Mouse (Mus musculus) embryo, embryonic 9.5 days (tissue): Measurements from ENCODE around the gene Gm21915.

ENCODE experiments used
- DNase-seq: peaks from one replicate; pipeline ENCODE4 v3.0.0-alpha.2; 2017; ENCODE audit errors: extremely low spot score

The Gm21915 gene

GRCm38 (mm10) chr9:40670313-40670712 is at the start of gene Gm21915:
Gm21915 (plus strand) TSS chr9:40670613.
- no peak for DNase-seq

DNA sequence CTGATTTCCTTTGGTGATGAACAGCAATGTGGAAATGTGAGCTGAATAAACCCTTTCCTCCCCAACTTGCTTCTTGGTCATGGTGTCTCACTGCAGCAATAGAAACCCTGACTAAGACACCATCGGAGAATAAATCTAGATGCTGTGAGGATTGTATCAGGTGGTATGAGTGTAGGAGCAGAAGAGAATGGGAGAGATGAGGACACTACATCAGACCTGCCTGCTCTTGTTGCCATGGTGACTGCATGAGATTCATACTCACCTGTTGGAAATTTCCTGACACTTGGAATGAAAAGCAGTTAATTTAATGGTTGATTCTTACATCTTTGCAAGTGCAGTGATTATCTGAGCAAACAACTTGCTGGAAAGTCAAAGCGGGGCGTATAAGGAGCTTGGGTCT is 48.1 kb upstream of the Gm21915 start:
- DNase-seq = no peak

GRCm38 (mm10) chr9:40622793-40623192 is 47.6 kb upstream of the Gm21915 start:
- DNase-seq = no peak

DNA sequence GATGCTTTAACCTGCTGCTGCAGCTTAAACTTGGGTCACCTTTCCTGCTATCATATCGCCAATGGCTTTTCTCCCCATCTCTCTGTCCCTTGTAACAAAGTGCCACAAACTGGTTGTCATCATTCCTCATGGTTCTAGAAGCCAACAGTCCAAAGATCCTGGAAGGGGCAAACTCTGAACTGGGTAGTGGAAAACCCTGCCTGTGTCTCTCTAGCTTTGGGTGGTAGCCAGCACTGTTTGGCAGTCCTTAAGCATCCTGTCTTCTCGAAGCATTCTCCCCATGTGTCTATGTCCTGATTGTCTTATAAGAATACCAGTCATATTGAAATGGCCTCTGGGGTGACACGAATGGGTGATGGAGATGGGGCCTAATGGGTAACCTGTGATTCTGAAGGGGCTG is 45.1 kb upstream of the Gm21915 start:
- no peak for DNase-seq

DNA sequence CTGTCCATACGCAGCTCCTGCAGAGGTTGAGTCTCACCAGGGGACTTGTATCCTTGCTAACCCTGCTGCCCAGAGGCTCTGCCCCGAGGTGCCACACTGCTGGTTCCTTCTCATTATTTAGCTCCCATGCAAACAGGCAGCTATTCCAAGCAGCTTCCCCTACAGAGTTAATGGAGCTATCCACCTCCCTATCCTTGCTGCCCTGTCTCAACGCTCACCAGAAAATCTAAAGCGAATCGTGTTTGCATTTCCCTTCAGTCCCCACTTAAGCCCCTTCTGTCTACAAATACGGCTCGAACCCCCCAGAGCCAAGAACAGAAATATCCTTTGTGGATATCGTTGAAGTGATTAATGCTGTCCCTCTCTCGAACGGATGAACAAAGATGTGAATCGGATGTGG is 43.8 kb upstream of the Gm21915 start:
- no peak for DNase-seq

DNA sequence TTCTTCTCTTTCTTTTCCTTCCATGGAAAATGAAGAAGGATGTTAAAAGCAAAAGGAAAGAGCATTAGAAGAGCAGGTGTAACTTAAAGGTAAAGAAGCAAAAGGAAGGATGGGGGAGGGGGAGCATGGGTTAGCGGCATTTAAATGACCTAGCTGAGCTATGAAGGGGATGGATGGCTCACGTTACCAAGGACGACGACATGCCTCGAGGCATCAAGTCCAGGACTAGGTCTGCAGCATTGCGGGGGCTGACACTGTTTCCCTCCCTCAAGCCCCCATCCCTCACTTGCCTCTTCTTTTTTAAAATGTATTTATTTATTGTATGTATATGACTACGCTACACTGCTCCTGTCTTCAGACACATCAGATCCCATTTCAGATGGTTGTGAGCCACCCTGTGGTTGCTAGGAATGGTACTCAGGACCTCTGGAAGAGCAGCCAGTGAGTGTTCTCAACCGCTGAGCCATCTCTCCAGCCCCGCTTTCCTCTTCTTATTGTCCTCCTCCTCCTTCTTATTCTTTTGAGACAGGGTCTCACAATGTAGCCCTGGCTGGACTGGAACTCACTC is 43.2 kb upstream of the Gm21915 start:
- DNase-seq = no peak

DNA sequence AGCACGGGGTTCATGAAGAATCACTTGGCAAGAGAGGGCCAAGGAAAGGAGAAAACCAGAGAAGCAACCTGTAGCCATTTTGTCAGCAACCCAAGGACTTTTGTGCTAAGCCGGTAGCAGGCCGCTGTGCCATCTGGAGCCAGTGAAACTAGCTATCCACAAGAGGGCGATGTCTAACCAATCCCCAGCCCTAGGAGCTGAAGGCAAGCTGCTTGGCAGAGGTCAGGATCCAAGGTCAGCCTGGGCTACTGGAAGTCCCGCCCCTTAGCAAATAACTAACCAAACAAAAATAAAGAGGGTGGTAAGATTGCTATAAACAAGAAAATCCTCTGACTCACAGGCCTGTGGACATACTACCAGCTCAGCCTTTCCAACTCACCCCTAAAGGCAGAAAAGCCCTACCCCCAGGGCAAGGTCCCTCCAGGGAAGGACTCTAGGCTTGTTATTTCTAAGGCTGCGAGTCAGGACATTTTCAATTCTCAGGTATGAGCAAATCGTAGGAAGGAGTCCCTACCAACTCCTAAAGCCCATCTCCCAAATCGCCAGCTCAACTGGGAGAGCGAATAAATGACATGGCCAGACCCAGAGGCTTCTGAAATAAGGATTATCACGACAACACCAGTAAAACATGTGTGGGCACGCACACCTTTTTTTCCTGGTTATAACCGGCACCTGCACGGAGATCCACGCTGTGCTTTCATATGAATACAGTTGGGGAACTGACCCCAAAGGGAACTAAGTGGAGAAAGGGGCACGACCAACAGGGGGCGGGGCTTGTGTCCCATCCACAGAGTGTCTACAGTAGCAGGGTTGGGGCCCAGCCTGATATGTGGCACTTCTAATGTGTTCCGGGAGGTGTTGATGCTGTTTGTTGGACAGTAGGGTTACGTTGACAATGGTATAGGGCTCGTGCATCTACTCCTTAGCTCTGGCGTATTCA is 42.0 kb upstream of the Gm21915 start:
- peak; percentile 72 for DNase-seq

DNA sequence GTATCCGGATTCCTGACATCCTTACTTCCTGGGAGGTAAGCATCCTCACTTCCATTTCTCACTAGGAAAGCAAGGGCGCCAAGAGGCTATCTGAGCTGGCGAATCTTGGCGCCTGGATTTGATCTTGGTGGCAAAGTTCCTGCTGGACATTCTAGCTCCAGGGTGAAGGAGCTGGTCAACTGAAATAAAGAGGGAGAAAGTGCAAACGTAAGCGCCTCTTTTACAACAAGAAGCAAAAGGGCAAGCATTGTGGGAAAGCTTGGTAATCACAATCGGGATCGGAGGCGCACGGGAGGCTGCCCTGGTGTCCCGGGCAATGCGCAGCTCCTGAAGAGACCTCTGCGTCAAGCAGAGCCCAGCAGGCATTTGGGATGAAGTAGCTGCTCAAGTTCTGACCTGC is 41.0 kb upstream of the Gm21915 start:
- DNase-seq = no peak

DNA sequence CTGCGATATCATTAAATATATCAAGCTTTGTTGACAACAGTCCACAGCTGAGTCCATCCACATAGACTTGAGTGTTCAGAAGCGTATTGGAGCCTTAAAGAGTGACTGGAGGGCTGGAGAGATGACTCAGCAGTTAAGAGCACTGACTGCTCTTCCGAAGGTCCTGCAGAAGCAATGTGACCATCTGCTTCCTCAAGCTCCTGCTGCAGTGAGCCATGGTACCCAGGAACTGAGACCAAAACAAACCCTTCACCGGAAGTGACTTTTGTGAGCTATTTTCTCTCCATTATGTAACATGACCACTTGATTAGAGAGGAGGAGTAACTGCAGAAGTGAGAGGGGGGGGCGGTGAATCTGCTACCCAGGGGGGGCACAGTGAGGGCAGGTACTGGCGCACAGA is 39.3 kb upstream of the Gm21915 start:
- no peak for DNase-seq

DNA sequence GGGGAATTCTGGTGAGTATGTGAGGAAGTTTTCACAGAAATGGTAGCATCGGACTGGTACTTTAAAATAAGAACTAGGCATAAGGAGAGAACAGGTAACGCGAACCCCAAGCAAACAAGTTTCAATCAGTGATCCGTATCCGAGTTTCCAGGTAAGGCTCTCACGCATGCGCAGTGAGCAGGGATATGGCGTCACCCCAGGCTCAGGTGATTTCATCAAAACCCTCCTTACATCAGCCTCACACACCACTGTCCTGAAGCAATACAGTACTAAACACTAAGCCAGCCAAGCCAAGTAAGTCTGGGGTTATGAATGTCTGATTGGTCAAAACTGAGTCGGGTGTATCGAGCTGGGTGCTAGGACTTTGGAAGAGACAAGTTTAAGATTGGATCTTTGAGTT is 38.9 kb upstream of the Gm21915 start:
- DNase-seq = no peak

DNA sequence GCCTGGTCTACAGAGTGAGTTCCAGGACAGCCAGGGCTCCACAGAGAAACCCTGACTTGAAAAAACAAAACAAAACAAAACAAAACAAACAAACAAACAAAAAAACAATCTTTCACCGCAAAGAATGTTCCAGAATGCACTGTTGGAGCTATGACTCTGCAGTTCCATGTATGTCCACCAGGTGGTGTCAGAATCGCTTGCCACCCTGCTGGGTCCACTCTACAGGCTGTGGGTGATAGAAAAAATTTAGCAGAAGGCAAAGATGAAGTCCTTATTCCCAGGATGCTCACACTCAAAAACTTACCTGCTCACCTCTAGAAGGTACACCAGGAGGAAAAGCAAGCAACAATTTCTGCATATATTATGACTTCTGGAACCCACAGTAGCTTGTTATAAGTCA is 34.4 kb upstream of the Gm21915 start:
- peak; percentile 42 for DNase-seq

DNA sequence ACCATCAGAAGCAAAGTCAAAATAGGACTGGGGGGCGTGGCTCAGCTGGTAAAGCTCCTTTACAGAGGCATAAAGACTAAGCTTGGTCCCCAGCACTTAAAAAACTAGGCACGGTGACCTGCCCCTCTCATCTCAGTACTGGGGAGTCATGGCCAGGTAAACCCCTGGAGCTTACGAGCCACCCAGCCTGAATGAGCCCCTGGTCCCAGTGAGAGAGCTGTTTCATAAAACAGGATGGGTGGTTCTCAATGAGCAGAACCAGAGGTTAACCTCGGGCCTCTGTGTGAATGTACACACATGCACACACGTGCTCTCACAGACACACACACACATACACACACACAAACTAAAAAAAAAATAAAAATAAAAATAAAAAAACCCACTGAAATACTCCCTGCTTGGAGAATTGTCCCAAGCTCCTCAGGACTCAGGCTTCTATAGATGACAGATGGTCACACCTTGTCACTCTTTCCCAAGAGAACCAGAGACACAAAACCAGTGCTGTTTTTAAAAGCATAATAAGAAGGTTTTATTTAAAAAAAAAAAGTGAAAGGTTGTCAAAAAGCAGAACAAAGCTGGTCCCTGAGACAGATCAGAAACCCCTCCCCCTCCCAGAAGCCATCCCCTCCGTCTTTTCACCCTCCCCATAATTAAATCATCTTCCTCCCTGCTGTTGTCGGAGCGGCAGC is 32.6 kb upstream of the Gm21915 start:
- DNase-seq = no peak

- DNase-seq = peak; percentile 83
Measured at GRCm38 (mm10) chr9:40638394-40639049, 31.9 kb upstream of the Gm21915 start.

GRCm38 (mm10) chr9:40639536-40640187 is 30.8 kb upstream of the Gm21915 start:
- no peak for DNase-seq

DNA sequence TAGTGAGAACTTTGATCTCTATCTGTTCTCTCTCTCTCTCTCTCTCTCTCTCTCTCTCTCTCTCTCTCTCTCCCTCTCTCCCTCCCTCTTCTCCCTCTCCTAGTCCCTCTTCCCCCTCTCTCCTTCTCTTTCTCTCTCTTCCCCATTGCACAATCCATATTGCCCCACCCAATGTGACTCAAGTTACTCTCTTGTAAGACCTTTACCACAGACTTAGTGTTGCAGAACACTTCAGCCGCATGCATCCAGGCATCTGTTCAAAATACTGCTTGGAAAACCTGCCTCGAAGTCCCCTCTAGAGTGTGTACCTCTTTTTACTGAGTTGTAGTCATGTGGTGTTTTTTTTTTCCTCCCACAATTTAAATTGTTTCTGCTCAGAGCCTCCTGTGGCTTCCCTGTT is 29.1 kb upstream of the Gm21915 start:
- no peak for DNase-seq

DNA sequence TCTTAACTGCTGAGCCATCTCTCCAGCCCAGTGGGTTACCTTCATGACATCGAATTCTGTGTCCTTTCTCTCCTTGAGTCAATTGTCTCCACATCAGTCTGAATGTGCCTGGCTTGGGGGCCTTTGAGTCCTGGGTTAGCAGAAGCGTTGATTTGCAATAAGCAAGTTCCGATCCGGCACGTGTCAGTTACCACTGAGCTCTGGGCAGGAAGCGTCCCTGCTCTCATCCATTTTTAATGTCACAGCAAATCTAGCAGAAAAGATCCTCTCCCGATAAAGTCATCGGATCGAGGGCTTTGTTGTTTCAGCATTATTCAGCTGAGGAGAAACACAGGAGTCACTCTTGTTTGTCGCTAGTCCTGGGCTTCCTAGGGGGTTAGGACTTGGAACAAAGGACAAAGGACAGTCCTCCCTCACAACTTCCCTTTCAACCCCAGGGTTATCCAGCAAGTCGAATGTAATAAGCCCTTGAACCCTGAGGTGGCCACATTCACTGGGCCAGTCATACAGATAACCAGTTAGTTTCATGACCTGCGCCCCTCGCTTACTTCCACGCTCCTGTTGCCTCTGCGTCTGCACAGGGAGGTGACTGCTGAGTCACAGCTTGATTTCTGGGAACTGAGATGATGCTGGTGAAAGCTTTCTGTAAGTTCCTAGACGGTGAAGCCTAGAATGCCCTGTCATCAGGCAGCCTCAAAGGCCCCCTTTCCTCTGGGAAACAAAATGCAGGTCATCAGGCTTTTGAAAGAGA is 27.8 kb upstream of the Gm21915 start:
- DNase-seq = no peak

DNA sequence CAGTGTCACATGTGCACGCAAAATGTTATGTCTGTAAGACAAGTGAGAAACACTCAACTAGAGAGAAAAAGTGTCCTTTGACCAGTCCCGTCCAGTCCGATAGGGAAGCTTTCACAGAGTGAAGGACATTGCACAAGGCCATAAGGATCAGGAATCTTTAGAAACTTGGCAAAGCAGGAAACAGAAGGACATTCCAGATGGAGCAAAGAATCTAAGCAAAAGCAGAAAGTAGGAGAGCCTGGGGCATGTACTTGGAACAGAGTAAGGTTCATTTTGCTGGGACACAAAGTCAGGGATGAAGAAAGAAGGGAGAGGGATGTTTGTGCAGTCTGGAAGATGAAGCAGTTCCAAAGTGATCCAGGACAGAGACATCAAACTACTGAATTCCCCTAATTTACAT is 21.0 kb upstream of the Gm21915 start:
- no peak for DNase-seq

- no peak for DNase-seq
Measured at GRCm38 (mm10) chr9:40649983-40650382, 20.4 kb upstream of the Gm21915 start.

- DNase-seq = no peak
Measured at GRCm38 (mm10) chr9:40651239-40651859, 19.1 kb upstream of the Gm21915 start.

- no peak for DNase-seq
Measured at GRCm38 (mm10) chr9:40652757-40653156, 17.7 kb upstream of the Gm21915 start.
